Mouse (Mus musculus): Measurements from ENCODE around the gene Xcr1. TPM values are rescaled to one million over a fixed set of nuclear protein-coding genes. Genes with fewer than 3 reads are reported as not detected.

Gene Xcr1
- 0.04 TPM in 1 of 2 replicates, not detected in the other for polyA plus RNA-seq (2014; fragmentation: Nextera tagmentation; extraction: Ambion mirVana)

- H3K4me3 ChIP-seq (replicated peaks; ENCODE audit: low read depth, low read length), result no peak within 1 kb of the TSS
- H3K36me3 ChIP-seq (ENCODE audit: control insufficient read depth, insufficient read depth, low read length), result no peaks in the 10 kb centered on the region
- no peak within 1 kb of the TSS for H3K27ac ChIP-seq (replicated peaks; ENCODE audit: low read depth, low read length)
- no peak for DNase-seq
- H3K9ac ChIP-seq (replicated peaks; ENCODE audit: low read length), result no peak within 1 kb of the TSS
- no peaks in the 10 kb centered on the region for H3K27me3 ChIP-seq (ENCODE audit: control insufficient read depth, insufficient read depth, low read length)
- H3K9me3 ChIP-seq (ENCODE audit: control insufficient read depth, low read length), result no peaks in the 10 kb centered on the region
- no peak within 1 kb of the TSS for H3K4me2 ChIP-seq (ENCODE audit: low read length)
- WGBS, result 86% methylated on average over 9 of the region's 9 CpGs
- no peaks in the 10 kb centered on the region for H3K4me1 ChIP-seq (ENCODE audit: control insufficient read depth, insufficient read depth, low read length)
- ATAC-seq (ENCODE audit: low FRiP score, low TSS enrichment), result no peak
These were observed at the start of gene Xcr1 for GRCm38 (mm10) chr9:123861929-123862328. TSS of gene Xcr1 (minus strand) at chr9:123862029.

DNA sequence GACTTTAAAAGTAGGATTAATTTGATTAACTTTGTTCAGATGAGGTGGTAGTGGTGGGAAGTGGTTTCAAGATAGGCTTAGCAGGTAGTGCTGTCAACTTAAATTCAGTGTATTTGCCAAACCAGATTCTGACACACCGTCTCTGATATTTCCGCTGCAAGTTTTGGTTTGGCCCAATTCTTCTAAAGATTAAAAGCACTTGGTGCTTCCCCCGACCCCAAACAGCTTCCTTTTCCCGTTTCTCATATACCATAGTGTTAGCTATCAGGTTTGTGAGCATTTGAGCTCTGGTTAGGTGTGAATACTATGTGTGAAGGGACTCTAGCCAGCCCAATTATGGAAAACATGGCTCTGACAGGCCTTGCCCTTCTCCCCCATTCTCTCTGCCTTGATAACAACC is 10.2 kb upstream of the Xcr1 start:
- H3K4me2 ChIP-seq (ENCODE audit: low read length), result no peak overlapping the region
- H3K27me3 ChIP-seq (ENCODE audit: control insufficient read depth, insufficient read depth, low read length), result no peaks in the 10 kb centered on the region
- ATAC-seq (ENCODE audit: low FRiP score, low TSS enrichment) (no peak), DNase-seq (no peak)
- H3K27ac ChIP-seq (replicated peaks; ENCODE audit: low read depth, low read length), result no peak overlapping the region
- 81% methylated on average over 4 of the region's 4 CpGs for WGBS
- no peak overlapping the region for H3K4me3 ChIP-seq (replicated peaks; ENCODE audit: low read depth, low read length)
- H3K9ac ChIP-seq (replicated peaks; ENCODE audit: low read length), result no peak overlapping the region
- H3K9me3 ChIP-seq (ENCODE audit: control insufficient read depth, low read length), result no peaks in the 10 kb centered on the region
- no peaks in the 10 kb centered on the region for H3K4me1 ChIP-seq (ENCODE audit: control insufficient read depth, insufficient read depth, low read length)
- no peaks in the 10 kb centered on the region for H3K36me3 ChIP-seq (ENCODE audit: control insufficient read depth, insufficient read depth, low read length)

- Histone ChIP-seq H3K4me1 (ENCODE audit: control insufficient read depth, insufficient read depth, low read length) (no peaks in the 10 kb centered on the region), H3K36me3 (ENCODE audit: control insufficient read depth, insufficient read depth, low read length) (no peaks in the 10 kb centered on the region), H3K4me3 (replicated peaks; ENCODE audit: low read depth, low read length) (no peak overlapping the region), H3K9ac (replicated peaks; ENCODE audit: low read length) (no peak overlapping the region), H3K27me3 (ENCODE audit: control insufficient read depth, insufficient read depth, low read length) (no peaks in the 10 kb centered on the region), H3K9me3 (ENCODE audit: control insufficient read depth, low read length) (no peaks in the 10 kb centered on the region), H3K4me2 (ENCODE audit: low read length) (no peak overlapping the region), H3K27ac (replicated peaks; ENCODE audit: low read depth, low read length) (no peak overlapping the region)
- no peak for DNase-seq
- no peak for ATAC-seq (ENCODE audit: low FRiP score, low TSS enrichment)
- 63% methylated on average over 4 of the region's 6 CpGs for WGBS
These were observed 7.4 kb upstream of the Xcr1 start for GRCm38 (mm10) chr9:123869167-123869784.

DNA sequence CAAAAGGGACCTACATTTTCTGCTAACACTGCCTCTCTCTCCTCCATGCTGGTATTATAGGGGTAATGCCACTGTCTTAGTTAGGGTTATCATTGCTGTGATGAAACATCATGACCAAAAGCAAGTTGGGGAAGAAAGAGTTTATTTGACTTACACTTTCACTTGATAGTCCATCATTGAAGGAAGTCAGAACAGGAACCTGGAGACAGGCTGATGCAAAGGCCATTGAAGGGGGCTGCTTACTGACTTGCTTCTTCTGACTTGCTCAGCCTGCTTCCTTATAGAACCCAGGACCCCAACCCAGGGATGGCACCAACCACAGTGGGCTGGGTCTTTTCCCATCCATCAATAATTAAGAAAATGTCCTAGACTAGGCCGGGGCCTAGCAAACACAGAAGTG is 1.8 kb upstream of the Xcr1 start:
- Histone ChIP-seq H3K4me3 (replicated peaks; ENCODE audit: low read depth, low read length) (no peak overlapping the region), H3K27me3 (ENCODE audit: control insufficient read depth, insufficient read depth, low read length) (no peaks in the 10 kb centered on the region), H3K4me2 (ENCODE audit: low read length) (no peak overlapping the region), H3K4me1 (ENCODE audit: control insufficient read depth, insufficient read depth, low read length) (no peaks in the 10 kb centered on the region), H3K36me3 (ENCODE audit: control insufficient read depth, insufficient read depth, low read length) (no peaks in the 10 kb centered on the region), H3K27ac (replicated peaks; ENCODE audit: low read depth, low read length) (no peak overlapping the region), H3K9me3 (ENCODE audit: control insufficient read depth, low read length) (no peaks in the 10 kb centered on the region), H3K9ac (replicated peaks; ENCODE audit: low read length) (no peak overlapping the region)
- DNase-seq, result no peak
- ATAC-seq (ENCODE audit: low FRiP score, low TSS enrichment), result no peak
- WGBS, result 100% methylated on average over 1 of the region's 1 CpGs

- DNase-seq, result no peak
- H3K4me1 ChIP-seq (ENCODE audit: control insufficient read depth, insufficient read depth, low read length), result no peaks in the 10 kb centered on the region
- H3K4me3 ChIP-seq (replicated peaks; ENCODE audit: low read depth, low read length), result no peak overlapping the region
These were observed 1.2 kb upstream of the Xcr1 start for GRCm38 (mm10) chr9:123862895-123863616.

GRCm38 (mm10) chr9:123856836-123857235 is 5.0 kb downstream of the Xcr1 start:
- H3K27me3 ChIP-seq (ENCODE audit: control insufficient read depth, insufficient read depth, low read length), result no peaks in the 10 kb centered on the region
- ATAC-seq (ENCODE audit: low FRiP score, low TSS enrichment) (no peak), DNase-seq (no peak)
- WGBS, result 86% methylated on average over 2 of the region's 2 CpGs
- no peaks in the 10 kb centered on the region for H3K36me3 ChIP-seq (ENCODE audit: control insufficient read depth, insufficient read depth, low read length)
- H3K4me1 ChIP-seq (ENCODE audit: control insufficient read depth, insufficient read depth, low read length), result no peaks in the 10 kb centered on the region
- no peak overlapping the region for H3K4me3 ChIP-seq (replicated peaks; ENCODE audit: low read depth, low read length)
- H3K9me3 ChIP-seq (ENCODE audit: control insufficient read depth, low read length), result no peaks in the 10 kb centered on the region
- no peak overlapping the region for H3K27ac ChIP-seq (replicated peaks; ENCODE audit: low read depth, low read length)
- no peak overlapping the region for H3K4me2 ChIP-seq (ENCODE audit: low read length)
- no peak overlapping the region for H3K9ac ChIP-seq (replicated peaks; ENCODE audit: low read length)

More at GRCm38 (mm10) chr9:123862895-123863616, 1.2 kb upstream of the Xcr1 start:
- 83% methylated on average over 1 of the region's 1 CpGs for WGBS
- no peaks in the 10 kb centered on the region for H3K36me3 ChIP-seq (ENCODE audit: control insufficient read depth, insufficient read depth, low read length)
- H3K27me3 ChIP-seq (ENCODE audit: control insufficient read depth, insufficient read depth, low read length), result no peaks in the 10 kb centered on the region
- H3K4me2 ChIP-seq (ENCODE audit: low read length), result no peak overlapping the region
- ATAC-seq (ENCODE audit: low FRiP score, low TSS enrichment), result no peak
- no peaks in the 10 kb centered on the region for H3K9me3 ChIP-seq (ENCODE audit: control insufficient read depth, low read length)
- no peak overlapping the region for H3K27ac ChIP-seq (replicated peaks; ENCODE audit: low read depth, low read length)
- no peak overlapping the region for H3K9ac ChIP-seq (replicated peaks; ENCODE audit: low read length)

GRCm38 (mm10) chr9:123852449-123853390 is 9.1 kb downstream of the Xcr1 start:
- 63% methylated on average over 5 of the region's 5 CpGs for WGBS

GRCm38 (mm10) chr9:123851713-123852448 is 9.9 kb downstream of the Xcr1 start, which contains the start of gene Fyco1:
TSS of gene Fyco1 (minus strand) at chr9:123851899.
- peak within 1 kb of the TSS; percentile 88 for H3K4me2 ChIP-seq (ENCODE audit: low read length)
- H3K9ac ChIP-seq (replicated peaks; ENCODE audit: low read length), result peak within 1 kb of the TSS; percentile 62
- peak; percentile 98 for DNase-seq
- ATAC-seq (ENCODE audit: low FRiP score, low TSS enrichment), result peak; percentile 96
- H3K27ac ChIP-seq (replicated peaks; ENCODE audit: low read depth, low read length), result peak within 1 kb of the TSS; percentile 77
- no peaks in the 10 kb centered on the region for H3K36me3 ChIP-seq (ENCODE audit: control insufficient read depth, insufficient read depth, low read length)
- under 1% methylated on average over 47 of the region's 47 CpGs for WGBS
- H3K4me3 ChIP-seq (replicated peaks; ENCODE audit: low read depth, low read length), result peak within 1 kb of the TSS; percentile 67
- H3K4me1 ChIP-seq (ENCODE audit: control insufficient read depth, insufficient read depth, low read length), result peaks cover 5% of the 10 kb centered on the region; the same call in 1 of the 2 replicates
- H3K9me3 ChIP-seq (ENCODE audit: control insufficient read depth, low read length), result no peaks in the 10 kb centered on the region
- no peaks in the 10 kb centered on the region for H3K27me3 ChIP-seq (ENCODE audit: control insufficient read depth, insufficient read depth, low read length)

More at GRCm38 (mm10) chr9:123852449-123853390, 9.1 kb downstream of the Xcr1 start:
- H3K9me3 ChIP-seq (ENCODE audit: control insufficient read depth, low read length), result no peaks in the 10 kb centered on the region
- H3K27ac ChIP-seq (replicated peaks; ENCODE audit: low read depth, low read length), result peak overlapping the region; percentile 72; the same call in 1 of the 2 replicates
- peak overlapping the region; percentile 66 for H3K4me2 ChIP-seq (ENCODE audit: low read length)
- ATAC-seq (ENCODE audit: low FRiP score, low TSS enrichment) (peak; percentile 21; the same call in 1 of the 2 replicates), DNase-seq (peak; percentile 37)
- peak overlapping the region; percentile 55; the same call in 1 of the 2 replicates for H3K9ac ChIP-seq (replicated peaks; ENCODE audit: low read length)
- H3K36me3 ChIP-seq (ENCODE audit: control insufficient read depth, insufficient read depth, low read length), result no peaks in the 10 kb centered on the region
- H3K4me3 ChIP-seq (replicated peaks; ENCODE audit: low read depth, low read length), result peak overlapping the region; percentile 36
- no peaks in the 10 kb centered on the region for H3K27me3 ChIP-seq (ENCODE audit: control insufficient read depth, insufficient read depth, low read length)
- H3K4me1 ChIP-seq (ENCODE audit: control insufficient read depth, insufficient read depth, low read length), result peaks cover 5% of the 10 kb centered on the region; the same call in 1 of the 2 replicates

Data from midbrain, embryonic 14.5 days (tissue).